Mouse (Mus musculus): ENCODE measurements around the gene Dusp6.

Dusp6 gene

GRCm38 (mm10) chr10:99246797-99247508, 16.1 kb upstream of the Dusp6 start:
- no peak for DNase-seq (ENCODE audit: low spot score in 2 of 2)

DNA sequence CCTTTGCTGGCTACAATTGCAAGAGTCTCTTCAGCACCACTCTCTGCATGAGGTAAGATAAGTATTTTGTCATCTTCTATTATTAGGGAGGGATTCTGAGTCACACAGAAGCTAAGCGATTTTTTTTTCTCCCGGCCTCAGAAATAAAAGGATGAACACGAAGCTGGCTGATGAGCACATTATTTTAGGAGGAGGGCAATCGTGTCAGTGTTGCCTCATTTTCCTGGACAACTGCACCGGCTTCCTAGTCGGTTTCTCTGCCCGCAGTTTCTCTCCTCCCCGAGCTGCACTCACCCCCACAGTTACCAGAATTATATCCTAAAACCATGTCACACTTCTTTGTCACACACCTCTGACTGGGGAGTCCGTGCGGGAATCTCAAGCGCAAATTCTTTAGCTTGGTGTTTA, 12.2 kb upstream of the Dusp6 start:
- DNase-seq (ENCODE audit: low spot score in 2 of 2), result no peak

- DNase-seq (ENCODE audit: low spot score in 2 of 2), result no peak
Measured at GRCm38 (mm10) chr10:99253412-99253811, 9.6 kb upstream of the Dusp6 start.

GRCm38 (mm10) chr10:99255830-99256570, 7.0 kb upstream of the Dusp6 start:
- DNase-seq (ENCODE audit: low spot score in 2 of 2), result no peak

GRCm38 (mm10) chr10:99257531-99257930, 5.5 kb upstream of the Dusp6 start:
- DNase-seq (ENCODE audit: low spot score in 2 of 2), result no peak

GRCm38 (mm10) chr10:99259840-99260239, 3.2 kb upstream of the Dusp6 start:
- DNase-seq (ENCODE audit: low spot score in 2 of 2), result no peak

GRCm38 (mm10) chr10:99261151-99261635, 1.8 kb upstream of the Dusp6 start:
- no peak for DNase-seq (ENCODE audit: low spot score in 2 of 2)

DNA sequence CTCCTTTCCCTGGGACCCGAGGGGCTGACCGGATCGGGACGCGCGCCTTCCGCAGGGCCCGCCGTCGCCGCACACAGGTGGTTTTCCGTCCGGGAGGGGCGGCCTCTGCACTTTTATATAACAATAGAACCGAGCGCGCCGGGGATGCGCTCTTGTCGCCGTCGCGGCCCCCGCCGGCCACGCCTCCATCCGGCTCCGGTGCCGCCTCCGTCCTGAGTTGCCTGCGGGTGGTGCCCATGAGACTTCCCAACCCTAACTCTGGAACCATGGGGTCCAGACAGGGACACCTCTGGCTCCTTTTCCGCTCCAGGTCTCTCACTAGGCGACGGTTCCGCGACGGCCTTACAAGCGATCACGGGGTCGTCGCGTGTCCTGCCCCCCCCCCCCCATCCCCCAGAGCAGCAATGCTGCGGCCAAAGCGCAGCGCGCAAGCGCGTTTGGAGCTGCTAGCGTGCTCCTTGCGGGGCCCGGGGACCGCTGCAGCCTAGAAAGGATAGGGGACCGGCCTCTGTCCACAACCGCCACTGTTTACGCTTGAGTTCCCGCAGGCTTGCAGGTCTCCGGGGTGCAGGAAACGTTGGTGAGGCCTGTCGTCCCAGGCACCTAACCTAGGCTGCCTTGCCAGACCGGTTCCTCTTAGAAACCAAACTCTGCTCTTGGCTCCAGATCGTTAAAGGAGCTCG, 1.3 kb upstream of the Dusp6 start:
- peak; percentile 71 to 82 for DNase-seq (ENCODE audit: low spot score in 2 of 2)

DNA sequence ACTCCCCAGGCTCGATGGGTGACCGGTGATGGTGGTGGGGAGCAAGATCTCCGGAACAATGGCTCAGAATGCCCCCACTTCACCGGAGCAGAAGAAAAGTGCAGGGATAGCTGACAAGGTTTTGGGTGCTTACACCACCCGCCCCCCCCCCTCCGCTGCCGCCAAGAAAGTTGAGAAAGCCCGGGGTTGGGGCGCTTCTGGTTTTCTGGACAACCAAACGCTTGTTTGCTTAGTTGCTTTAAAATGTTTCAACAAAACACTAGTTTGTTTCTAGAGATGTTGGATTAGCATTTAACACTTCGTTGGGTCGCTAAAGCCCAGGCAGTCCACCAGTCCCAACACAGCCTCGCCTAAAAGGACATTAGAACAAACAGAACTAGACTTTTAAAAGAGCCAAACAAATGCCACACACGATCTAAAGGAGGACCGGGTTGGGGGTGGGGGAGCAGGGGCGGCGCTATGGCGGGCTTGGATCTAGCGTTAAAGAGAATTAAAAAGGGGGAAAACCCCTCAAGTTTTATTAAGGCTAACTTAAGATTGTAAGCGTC, 638 bp upstream of the Dusp6 start:
- peak; percentile 16 to 51 for DNase-seq (ENCODE audit: low spot score in 2 of 2)

DNA sequence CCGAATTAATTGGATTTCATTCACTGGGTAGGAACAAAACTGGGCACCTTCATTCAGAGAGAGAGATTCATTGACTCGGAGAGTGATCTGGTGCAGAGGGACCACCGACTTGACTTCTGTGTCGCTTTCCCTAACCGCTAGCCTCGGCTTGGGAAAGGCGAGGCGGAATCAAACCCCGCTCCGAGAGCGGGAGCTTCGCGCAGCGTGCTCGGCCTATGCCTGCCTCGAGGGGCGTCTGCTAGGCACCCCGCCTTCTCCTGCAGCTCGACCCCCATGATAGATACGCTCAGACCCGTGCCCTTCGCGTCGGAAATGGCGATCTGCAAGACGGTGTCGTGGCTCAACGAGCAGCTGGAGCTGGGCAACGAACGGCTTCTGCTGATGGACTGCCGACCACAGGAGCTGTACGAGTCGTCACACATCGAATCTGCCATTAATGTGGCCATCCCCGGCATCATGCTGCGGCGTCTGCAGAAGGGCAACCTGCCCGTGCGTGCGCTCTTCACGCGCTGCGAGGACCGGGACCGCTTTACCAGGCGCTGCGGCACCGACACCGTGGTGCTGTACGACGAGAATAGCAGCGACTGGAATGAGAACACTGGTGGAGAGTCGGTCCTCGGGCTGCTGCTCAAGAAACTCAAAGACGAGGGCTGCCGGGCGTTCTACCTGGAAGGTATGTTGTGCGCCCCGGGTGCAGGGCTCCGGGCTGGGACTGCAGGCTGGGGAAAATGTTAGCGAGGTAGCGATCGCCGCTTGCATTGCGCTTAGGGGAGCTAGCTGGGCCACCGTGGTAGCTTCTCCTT, 589 bp downstream of the Dusp6 start:
- peak; percentile 34 to 52 for DNase-seq (ENCODE audit: low spot score in 2 of 2)

DNA sequence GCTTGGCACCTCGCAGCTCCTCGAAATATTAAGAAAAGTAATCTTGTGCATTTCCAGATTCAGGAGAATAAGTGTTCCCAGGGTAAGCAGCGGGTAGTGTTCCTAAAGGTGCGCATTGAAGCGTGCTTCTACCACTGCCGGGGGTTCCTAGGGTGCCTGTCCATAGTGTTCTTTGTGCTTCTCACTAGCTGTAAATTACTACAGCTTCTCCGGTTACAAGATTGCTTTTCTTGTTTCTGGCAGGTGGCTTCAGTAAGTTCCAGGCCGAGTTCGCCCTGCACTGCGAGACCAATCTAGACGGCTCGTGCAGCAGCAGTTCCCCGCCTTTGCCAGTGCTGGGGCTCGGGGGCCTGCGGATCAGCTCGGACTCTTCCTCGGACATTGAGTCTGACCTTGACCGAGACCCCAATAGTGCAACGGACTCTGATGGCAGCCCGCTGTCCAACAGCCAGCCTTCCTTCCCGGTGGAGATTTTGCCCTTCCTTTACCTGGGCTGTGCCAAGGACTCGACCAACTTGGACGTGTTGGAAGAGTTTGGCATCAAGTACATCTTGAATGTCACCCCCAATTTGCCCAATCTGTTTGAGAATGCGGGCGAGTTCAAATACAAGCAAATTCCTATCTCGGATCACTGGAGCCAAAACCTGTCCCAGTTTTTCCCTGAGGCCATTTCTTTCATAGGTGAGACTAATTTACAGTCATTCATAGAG, 1.4 kb downstream of the Dusp6 start:
- peak; percentile 27 to 36 for DNase-seq (ENCODE audit: low spot score in 2 of 2)

DNA sequence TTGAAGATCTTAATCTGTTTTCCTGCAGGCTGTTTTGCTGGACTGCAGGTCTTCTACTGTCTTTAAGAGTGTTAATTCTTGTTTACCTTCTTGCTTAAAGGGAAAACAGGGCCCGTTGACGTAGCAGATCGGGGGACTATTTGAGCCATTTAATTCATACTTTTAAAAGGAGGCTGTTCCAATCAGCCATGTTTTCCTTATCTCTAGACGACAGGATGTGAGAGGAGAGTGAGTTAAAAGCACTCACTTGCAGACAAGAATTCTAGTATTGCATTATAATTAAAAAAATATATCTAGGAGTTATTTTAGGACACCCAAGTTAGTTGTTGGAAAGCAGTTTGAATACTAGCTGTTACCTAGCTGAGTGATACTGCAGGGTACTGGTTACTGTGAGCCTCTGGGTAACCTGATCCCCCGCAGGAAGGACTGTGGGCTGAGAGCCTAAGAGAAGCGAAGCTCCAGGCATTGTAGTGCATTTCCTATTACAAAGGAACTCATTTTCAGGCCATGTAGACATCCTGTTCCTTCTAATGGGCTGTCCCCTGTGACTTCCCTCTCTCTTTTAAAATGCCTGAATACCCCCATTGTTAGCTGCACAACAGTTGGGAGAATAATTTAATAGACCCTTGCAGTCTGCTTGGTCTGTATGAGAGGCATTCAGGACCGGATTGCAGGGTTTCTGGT, 2.1 kb downstream of the Dusp6 start:
- DNase-seq (ENCODE audit: low spot score in 2 of 2), result no peak

DNA sequence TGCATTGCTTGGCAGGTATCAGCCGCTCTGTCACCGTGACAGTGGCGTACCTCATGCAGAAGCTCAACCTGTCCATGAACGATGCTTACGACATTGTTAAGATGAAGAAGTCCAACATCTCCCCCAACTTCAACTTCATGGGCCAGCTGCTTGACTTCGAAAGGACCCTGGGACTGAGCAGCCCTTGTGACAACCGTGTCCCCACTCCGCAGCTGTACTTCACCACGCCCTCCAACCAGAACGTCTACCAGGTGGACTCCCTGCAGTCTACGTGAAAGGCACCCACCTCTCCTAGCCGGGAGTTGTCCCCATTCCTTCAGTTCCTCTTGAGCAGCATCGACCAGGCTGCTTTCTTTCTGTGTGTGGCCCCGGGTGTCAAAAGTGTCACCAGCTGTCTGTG, 3.0 kb downstream of the Dusp6 start:
- peak in 1 of 2 experiments; percentile 18 for DNase-seq (ENCODE audit: low spot score in 2 of 2)

GRCm38 (mm10) chr10:99267621-99268020, 4.6 kb downstream of the Dusp6 start:
- DNase-seq (ENCODE audit: low spot score in 2 of 2), result no peak

GRCm38 (mm10) chr10:99268421-99269300, 5.6 kb downstream of the Dusp6 start:
- DNase-seq (ENCODE audit: low spot score in 2 of 2), result peak; percentile 23 to 70

DNA sequence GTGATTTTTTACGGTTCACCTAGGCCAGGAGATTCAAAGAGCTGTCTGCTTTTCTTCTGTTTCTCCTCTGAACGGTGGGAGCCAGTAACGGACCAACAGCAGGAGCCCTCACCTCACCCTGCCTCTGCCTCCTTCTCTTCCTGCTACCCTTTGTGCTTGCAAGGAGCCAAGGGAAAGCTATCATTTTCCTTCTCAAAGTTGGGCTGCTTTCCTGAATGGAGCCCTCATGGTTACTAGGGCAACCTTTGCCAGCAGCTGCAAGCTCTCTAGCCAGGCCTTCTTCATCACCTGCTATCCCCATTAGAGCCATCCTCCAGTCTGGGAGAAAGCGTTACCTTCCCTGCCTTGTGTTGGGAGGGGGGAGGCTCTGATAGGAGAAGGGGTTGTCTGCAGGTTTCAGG, 6.3 kb downstream of the Dusp6 start:
- no peak for DNase-seq (ENCODE audit: low spot score in 2 of 2)

- no peak for DNase-seq (ENCODE audit: low spot score in 2 of 2)
Measured at GRCm38 (mm10) chr10:99269704-99270103, 6.7 kb downstream of the Dusp6 start.

DNA sequence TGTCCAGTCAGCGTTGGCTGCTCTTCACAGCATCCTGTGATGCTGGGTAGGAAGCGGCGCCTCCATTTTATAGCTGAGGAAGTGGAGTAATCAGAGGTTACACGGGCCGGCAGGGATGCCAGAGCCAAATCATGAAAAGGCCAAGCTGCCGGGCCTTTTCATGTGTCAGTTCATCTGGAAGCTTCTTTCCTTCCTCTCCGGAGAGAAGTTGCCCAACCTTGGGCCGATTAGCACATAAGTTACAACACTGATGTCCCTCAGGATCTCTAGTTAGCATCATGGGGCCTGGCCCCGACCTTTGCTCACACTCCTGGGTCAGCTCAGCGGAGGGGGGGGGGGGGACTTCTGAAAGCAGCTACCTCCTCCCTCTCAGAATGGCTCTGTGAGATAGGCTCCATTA, 7.4 kb downstream of the Dusp6 start:
- DNase-seq (ENCODE audit: low spot score in 2 of 2), result peak in 1 of 2 experiments; percentile 37

- DNase-seq (ENCODE audit: low spot score in 2 of 2), result no peak
Measured at GRCm38 (mm10) chr10:99271016-99271415, 8.0 kb downstream of the Dusp6 start.

Measured in spleen, postnatal 10 days (tissue).